Mouse (Mus musculus) forebrain, embryonic 13.5 days (tissue): ENCODE results near the gene Tmem182. TPM values are rescaled to one million over a fixed set of nuclear protein-coding genes. Genes with fewer than 3 reads are reported as not detected.

Experiments
- ATAC-seq: fragments of 200-750 bp; cut with Nextera tagmentation; 2 replicates; pipeline ENCODE4 v1.8.0; 2017
- H3K27ac ChIP-seq: fragments of 300-500 bp; sonication (generic); 2 replicates; pipeline ENCODE4 v1.5.1; 2015; ENCODE audit warnings: inconsistent platforms, mild to moderate bottlenecking, moderate library complexity
- H3K27me3 ChIP-seq: fragments of 300-500 bp; sonication (generic); 2 replicates; pipeline ENCODE4 v1.6.1; 2015; ENCODE audit warnings: mild to moderate bottlenecking, inconsistent platforms
- H3K36me3 ChIP-seq: fragments of 300-500 bp; sonication (generic); 2 replicates; pipeline ENCODE4 v1.6.1; 2015; ENCODE audit warnings: mild to moderate bottlenecking, inconsistent platforms; ENCODE audit not compliant: poor library complexity, severe bottlenecking
- H3K4me1 ChIP-seq: fragments of 300-500 bp; sonication (generic); 2 replicates; pipeline ENCODE4 v1.6.1; 2015; ENCODE audit warnings: inconsistent platforms
- H3K4me2 ChIP-seq: fragments of 300-500 bp; sonication (generic); 2 replicates; pipeline ENCODE4 v1.6.1; 2015; ENCODE audit warnings: inconsistent platforms, mild to moderate bottlenecking, moderate library complexity
- H3K4me3 ChIP-seq: fragments of 300-500 bp; sonication (generic); 2 replicates; pipeline ENCODE4 v1.5.1; 2015; ENCODE audit warnings: mild to moderate bottlenecking, inconsistent platforms
- H3K9ac ChIP-seq: fragments of 300-500 bp; sonication (generic); 2 replicates; pipeline ENCODE4 v1.6.1; 2015; ENCODE audit warnings: mild to moderate bottlenecking, inconsistent platforms
- H3K9me3 ChIP-seq: fragments of 300-500 bp; sonication (generic); replicated peaks from 2 replicates; pipeline ENCODE4 v1.6.1; 2016; ENCODE audit warnings: inconsistent platforms
- WGBS: fragments of 180-500 bp; shearing (Covaris S2); methylation state at CpG from one replicate; pipeline ENCODE4 v1.1.7; 2015; 5-methylcytosine and 5-hydroxymethylcytosine counted together
- polyA plus RNA-seq: library from polyadenylated mRNA; unstranded; fragments of >200 nt; fragmentation: Nextera tagmentation; extraction: Ambion mirVana; gene quantifications from 2 replicates; pipeline ENCODE4 v1.2.1, GENCODE M21; 2015

Gene Tmem182
- 0.08 and 0.09 TPM in 2 replicates for polyA plus RNA-seq

- no peak within 1 kb of the TSS for H3K9ac ChIP-seq
- H3K36me3 ChIP-seq, result no peaks in the 10 kb centered on the region
- no peak within 1 kb of the TSS for H3K4me3 ChIP-seq
- no peaks in the 10 kb centered on the region for H3K9me3 ChIP-seq
- ATAC-seq, result no peak
- H3K4me2 ChIP-seq, result no peak within 1 kb of the TSS
- WGBS, result 62% methylated on average over 9 of the region's 9 CpGs
- no peaks in the 10 kb centered on the region for H3K27me3 ChIP-seq
- no peaks in the 10 kb centered on the region for H3K4me1 ChIP-seq
- no peak within 1 kb of the TSS for H3K27ac ChIP-seq
Measured at GRCm38 (mm10) chr1:40805351-40805750, at the start of gene Tmem182. Gene Tmem182 (plus strand): TSS chr1:40805601.

GRCm38 (mm10) chr1:40759751-40760445, 45.5 kb upstream of the Tmem182 start:
- Histone ChIP-seq H3K4me3 (no peak overlapping the region), H3K9me3 (no peaks in the 10 kb centered on the region), H3K9ac (no peak overlapping the region), H3K27ac (no peak overlapping the region), H3K4me2 (no peak overlapping the region), H3K36me3 (no peaks in the 10 kb centered on the region), H3K27me3 (no peaks in the 10 kb centered on the region), H3K4me1 (no peaks in the 10 kb centered on the region; the same call in 1 of the 2 replicates)
- ATAC-seq, result no peak
- WGBS, result 91% methylated on average over 6 of the region's 6 CpGs

DNA sequence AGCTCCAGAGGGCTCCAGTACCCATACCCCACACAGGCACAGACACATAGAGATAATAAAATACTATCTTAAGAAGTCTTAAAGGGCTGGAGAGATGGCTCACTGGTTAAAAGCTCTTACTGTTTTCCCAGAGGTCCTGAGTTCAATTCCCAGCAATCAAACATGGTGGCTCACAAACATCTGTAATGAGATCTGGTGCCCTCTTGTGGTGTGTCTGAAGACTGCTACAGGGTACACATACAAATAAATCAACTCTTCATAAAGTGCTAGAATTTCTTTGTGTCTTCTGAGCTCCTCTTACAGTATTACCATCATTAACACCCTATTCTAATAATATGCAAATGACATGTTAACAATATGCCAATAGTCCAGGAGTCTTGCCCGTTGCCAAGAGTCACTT, 41.4 kb upstream of the Tmem182 start:
- Histone ChIP-seq H3K4me3 (no peak overlapping the region), H3K27ac (no peak overlapping the region), H3K4me2 (no peak overlapping the region), H3K27me3 (no peaks in the 10 kb centered on the region), H3K36me3 (no peaks in the 10 kb centered on the region), H3K9me3 (no peaks in the 10 kb centered on the region), H3K4me1 (no peaks in the 10 kb centered on the region; the same call in 1 of the 2 replicates), H3K9ac (no peak overlapping the region)
- 67% methylated on average over 1 of the region's 1 CpGs for WGBS
- ATAC-seq, result no peak

DNA sequence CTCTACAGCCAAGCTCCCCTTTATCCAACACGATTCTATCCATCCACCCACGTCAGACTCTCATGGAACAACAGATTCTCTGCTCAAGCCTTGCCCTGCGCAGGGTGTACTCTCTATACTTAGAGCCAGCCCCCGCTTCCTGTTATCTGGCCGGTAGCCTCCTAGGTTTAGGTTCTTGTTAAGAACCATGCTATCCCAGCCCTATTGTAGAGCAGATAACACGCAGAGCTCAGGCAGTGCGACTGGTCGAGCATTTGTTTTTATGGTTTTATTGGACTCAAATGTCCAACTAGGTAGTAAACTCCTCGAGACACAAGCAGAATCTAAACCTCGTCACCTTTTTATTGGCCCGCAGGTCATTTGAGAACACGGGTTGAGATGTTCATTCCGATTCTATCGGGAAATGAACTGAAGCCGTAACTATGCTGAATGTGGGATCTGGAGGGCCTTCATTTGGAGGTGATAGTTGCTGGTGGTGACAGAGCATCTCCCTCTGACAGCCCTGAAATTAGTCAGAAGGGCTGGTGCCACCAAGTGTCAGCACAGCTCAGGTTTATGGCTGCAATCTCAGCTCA, 40.6 kb upstream of the Tmem182 start:
- H3K4me1 ChIP-seq, result no peaks in the 10 kb centered on the region; the same call in 1 of the 2 replicates
- no peaks in the 10 kb centered on the region for H3K9me3 ChIP-seq
- no peak overlapping the region for H3K4me3 ChIP-seq
- H3K27ac ChIP-seq, result no peak overlapping the region
- H3K36me3 ChIP-seq, result no peaks in the 10 kb centered on the region
- no peaks in the 10 kb centered on the region for H3K27me3 ChIP-seq
- ATAC-seq, result no peak
- H3K9ac ChIP-seq, result no peak overlapping the region
- no peak overlapping the region for H3K4me2 ChIP-seq
- WGBS, result 93% methylated on average over 15 of the region's 15 CpGs

GRCm38 (mm10) chr1:40765521-40765920, 39.9 kb upstream of the Tmem182 start:
- H3K27me3 ChIP-seq, result no peaks in the 10 kb centered on the region
- H3K9me3 ChIP-seq, result no peaks in the 10 kb centered on the region
- no peak for ATAC-seq
- WGBS, result 88% methylated on average over 12 of the region's 12 CpGs
- H3K36me3 ChIP-seq, result no peaks in the 10 kb centered on the region
- no peak overlapping the region for H3K4me3 ChIP-seq
- no peak overlapping the region for H3K9ac ChIP-seq
- no peak overlapping the region for H3K4me2 ChIP-seq
- no peak overlapping the region for H3K27ac ChIP-seq
- no peaks in the 10 kb centered on the region; the same call in 1 of the 2 replicates for H3K4me1 ChIP-seq

DNA sequence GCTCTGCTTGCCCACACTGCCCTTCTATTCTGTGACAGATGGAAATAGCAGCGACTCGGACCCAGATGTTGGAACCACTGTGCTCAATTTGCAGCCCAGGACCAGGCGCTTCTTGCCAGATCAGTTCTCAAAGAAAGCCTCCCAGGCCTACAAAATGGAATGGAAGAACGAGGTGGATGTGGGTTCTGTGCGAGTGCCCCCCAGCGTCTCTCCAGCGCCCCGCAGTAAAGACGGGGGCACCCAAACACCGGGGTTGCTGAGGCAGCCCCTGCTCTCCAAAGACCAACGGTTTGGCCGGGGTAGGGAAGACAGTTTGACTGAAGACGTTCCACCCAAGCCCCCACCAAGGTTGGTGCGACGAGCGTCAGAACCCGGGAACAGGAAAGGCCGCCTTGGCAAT, 37.8 kb upstream of the Tmem182 start:
- Histone ChIP-seq H3K4me3 (no peak overlapping the region), H3K9me3 (no peaks in the 10 kb centered on the region), H3K36me3 (no peaks in the 10 kb centered on the region), H3K27ac (no peak overlapping the region), H3K4me2 (no peak overlapping the region), H3K27me3 (no peaks in the 10 kb centered on the region), H3K4me1 (no peaks in the 10 kb centered on the region; the same call in 1 of the 2 replicates), H3K9ac (no peak overlapping the region)
- WGBS, result 86% methylated on average over 18 of the region's 18 CpGs
- no peak for ATAC-seq

DNA sequence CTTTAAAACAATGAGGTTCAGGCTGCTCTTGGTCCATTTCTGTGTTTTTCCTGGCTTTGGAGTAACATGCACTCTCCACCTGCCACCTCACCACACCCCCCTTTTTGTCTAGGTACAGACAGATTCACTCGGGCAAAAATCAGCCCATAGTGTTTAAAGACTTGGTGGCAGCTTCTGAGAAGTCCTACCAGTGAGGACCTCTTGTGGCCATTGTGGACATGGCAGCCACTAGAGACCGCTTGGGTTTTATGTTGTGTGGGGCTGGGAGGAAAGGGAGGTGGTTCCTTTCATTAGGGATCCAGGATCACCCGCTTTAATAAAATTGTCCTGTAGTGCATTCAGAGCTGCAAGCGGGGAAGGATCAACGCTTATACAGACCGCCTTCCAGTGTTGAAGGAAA, 36.8 kb upstream of the Tmem182 start:
- no peak overlapping the region for H3K27ac ChIP-seq
- 34% methylated on average over 6 of the region's 6 CpGs for WGBS
- H3K4me3 ChIP-seq, result no peak overlapping the region
- H3K9me3 ChIP-seq, result no peaks in the 10 kb centered on the region
- H3K4me2 ChIP-seq, result no peak overlapping the region
- H3K9ac ChIP-seq, result no peak overlapping the region
- no peaks in the 10 kb centered on the region for H3K27me3 ChIP-seq
- H3K4me1 ChIP-seq, result no peaks in the 10 kb centered on the region; the same call in 1 of the 2 replicates
- ATAC-seq, result no peak
- 0 out of 2 replicates have a peak, but pooled peaks cover under 1% of the 10 kb centered on the region for H3K36me3 ChIP-seq

- 0 out of 2 replicates have a peak, but pooled peaks cover 8% of the 10 kb centered on the region for H3K36me3 ChIP-seq
- no peak overlapping the region for H3K4me3 ChIP-seq
- no peaks in the 10 kb centered on the region for H3K27me3 ChIP-seq
- no peak overlapping the region for H3K27ac ChIP-seq
- ATAC-seq, result no peak
- no peak overlapping the region for H3K9ac ChIP-seq
- H3K4me1 ChIP-seq, result no peaks in the 10 kb centered on the region
- no peak overlapping the region for H3K4me2 ChIP-seq
- no peaks in the 10 kb centered on the region for H3K9me3 ChIP-seq
- WGBS, result 44% methylated on average over 4 of the region's 4 CpGs
Measured at GRCm38 (mm10) chr1:40769331-40769894, 36.0 kb upstream of the Tmem182 start.

DNA sequence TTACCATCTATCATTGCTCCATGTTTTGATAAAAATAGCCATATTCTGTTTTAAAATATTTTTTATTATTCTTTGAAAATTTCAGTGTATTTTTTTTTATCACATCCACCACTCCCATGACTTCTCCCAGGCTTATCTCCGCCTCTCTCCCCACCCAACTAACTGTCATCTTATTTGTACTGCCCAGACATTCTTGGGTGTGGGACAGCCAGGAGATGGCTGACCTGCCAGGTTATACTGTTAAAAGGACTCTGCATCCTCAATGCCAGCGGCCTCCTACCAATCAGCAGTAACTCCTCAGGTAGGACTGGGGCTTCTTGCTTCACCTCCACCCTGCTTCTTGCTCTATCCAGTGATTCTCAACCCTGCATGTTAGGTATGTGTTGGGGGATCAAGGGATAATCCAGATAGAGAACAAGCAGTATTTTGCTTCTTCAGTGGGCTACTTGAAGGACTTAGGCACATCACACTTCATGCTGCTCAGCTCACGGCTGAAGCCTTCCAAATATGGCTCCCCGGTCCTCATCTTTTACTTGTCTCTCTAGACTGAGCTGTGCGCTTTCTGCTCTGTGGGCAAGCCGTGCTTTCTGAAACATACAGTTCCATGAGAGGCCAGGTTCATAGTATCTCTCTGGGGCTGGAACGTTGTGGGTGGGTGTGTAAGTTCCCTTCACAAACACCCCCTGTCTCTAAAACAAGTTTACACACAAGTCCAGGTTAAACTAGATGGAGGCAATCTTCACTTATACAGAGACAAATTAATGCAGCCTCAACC, 34.0 kb upstream of the Tmem182 start:
- no peak for ATAC-seq
- no peak overlapping the region for H3K27ac ChIP-seq
- 0 out of 2 replicates have a peak, but pooled peaks cover 8% of the 10 kb centered on the region for H3K36me3 ChIP-seq
- H3K4me2 ChIP-seq, result no peak overlapping the region
- no peak overlapping the region for H3K4me3 ChIP-seq
- H3K9me3 ChIP-seq, result no peaks in the 10 kb centered on the region
- H3K27me3 ChIP-seq, result no peaks in the 10 kb centered on the region
- no peaks in the 10 kb centered on the region for H3K4me1 ChIP-seq
- H3K9ac ChIP-seq, result no peak overlapping the region
- WGBS, result 88% methylated on average over 7 of the region's 7 CpGs

DNA sequence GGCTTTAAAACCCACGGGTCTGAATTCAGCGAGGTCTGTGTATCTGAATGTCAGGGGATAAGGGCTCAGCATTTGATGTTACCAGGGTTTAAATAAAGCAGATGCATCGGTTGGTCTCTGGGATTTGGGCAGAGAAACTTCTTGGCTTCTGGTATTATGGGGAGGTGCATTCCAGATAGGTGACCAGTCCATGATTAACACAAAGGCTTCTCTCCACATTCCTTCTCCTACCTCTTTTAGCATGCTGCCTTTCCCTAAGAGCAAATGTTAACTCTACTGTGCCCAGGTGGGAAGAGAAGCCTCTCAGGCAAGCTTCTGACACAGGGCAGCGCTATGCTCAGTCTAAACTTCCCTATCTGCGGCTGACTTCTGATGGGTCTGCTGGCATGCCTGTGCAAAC, 32.2 kb upstream of the Tmem182 start:
- Histone ChIP-seq H3K27ac (no peak overlapping the region), H3K4me3 (no peak overlapping the region), H3K9ac (no peak overlapping the region), H3K27me3 (no peaks in the 10 kb centered on the region), H3K36me3 (0 out of 2 replicates have a peak, but pooled peaks cover 8% of the 10 kb centered on the region), H3K4me2 (no peak overlapping the region), H3K4me1 (no peaks in the 10 kb centered on the region), H3K9me3 (no peaks in the 10 kb centered on the region)
- ATAC-seq, result no peak
- 91% methylated on average over 5 of the region's 5 CpGs for WGBS

- H3K9me3 ChIP-seq, result peaks cover 5% of the 10 kb centered on the region; the same call in 1 of the 2 replicates
Measured at GRCm38 (mm10) chr1:40774040-40774439, 31.4 kb upstream of the Tmem182 start.

GRCm38 (mm10) chr1:40776102-40776501, 29.3 kb upstream of the Tmem182 start:
- Histone ChIP-seq H3K9ac (no peak overlapping the region), H3K4me1 (no peaks in the 10 kb centered on the region), H3K36me3 (peaks cover 29% of the 10 kb centered on the region), H3K4me2 (no peak overlapping the region), H3K9me3 (peaks cover 9% of the 10 kb centered on the region), H3K27ac (no peak overlapping the region), H3K27me3 (no peaks in the 10 kb centered on the region), H3K4me3 (no peak overlapping the region)
- no peak for ATAC-seq
- WGBS, result 72% methylated on average over 2 of the region's 2 CpGs

More at GRCm38 (mm10) chr1:40774040-40774439, 31.4 kb upstream of the Tmem182 start:
- H3K4me3 ChIP-seq, result no peak overlapping the region
- H3K9ac ChIP-seq, result no peak overlapping the region
- peaks cover 14% of the 10 kb centered on the region for H3K36me3 ChIP-seq
- H3K4me1 ChIP-seq, result no peaks in the 10 kb centered on the region
- ATAC-seq, result no peak
- H3K4me2 ChIP-seq, result no peak overlapping the region
- no peaks in the 10 kb centered on the region for H3K27me3 ChIP-seq
- no peak overlapping the region for H3K27ac ChIP-seq
- 93% methylated on average over 10 of the region's 10 CpGs for WGBS
